Mouse (Mus musculus) heart, embryonic 16.5 days (tissue): Measurements from ENCODE around the gene Uqcc3. TPM values are rescaled to one million over a fixed set of nuclear protein-coding genes. Genes with fewer than 3 reads are reported as not detected.

Source experiments
- ATAC-seq: fragments of 200-750 bp; cut with Nextera tagmentation; replicated peaks from 2 replicates; pipeline ENCODE4 v1.8.0; 2017; ENCODE audit warnings: moderate number of reproducible peaks; ENCODE audit not compliant: insufficient read depth, low FRiP score; ENCODE audit errors: extremely low read depth
- H3K27ac ChIP-seq: fragments of 300-500 bp; sonication (generic); 2 replicates; pipeline ENCODE4 v1.5.1; 2014; ENCODE audit warnings: mild to moderate bottlenecking, low read length, control low read depth, moderate library complexity
- H3K27me3 ChIP-seq: fragments of 300-500 bp; sonication (generic); 2 replicates; pipeline ENCODE4 v1.6.1; 2014; ENCODE audit warnings: low read length, mixed read lengths; ENCODE audit not compliant: control insufficient read depth, insufficient read depth
- H3K36me3 ChIP-seq: fragments of 300-500 bp; sonication (generic); 2 replicates; pipeline ENCODE4 v1.6.1; 2014; ENCODE audit not compliant: control insufficient read depth, insufficient read depth
- H3K4me1 ChIP-seq: fragments of 300-500 bp; sonication (generic); 2 replicates; pipeline ENCODE4 v1.6.1; 2014; ENCODE audit warnings: low read length, mixed read lengths; ENCODE audit not compliant: control insufficient read depth, insufficient read depth
- H3K4me2 ChIP-seq: fragments of 300-500 bp; sonication (generic); 2 replicates; pipeline ENCODE4 v1.6.1; 2014; ENCODE audit warnings: low read depth, mild to moderate bottlenecking, control low read depth, low read length
- H3K4me3 ChIP-seq: fragments of 300-500 bp; sonication (generic); 2 replicates; pipeline ENCODE4 v1.5.1; 2014; ENCODE audit warnings: mild to moderate bottlenecking, control low read depth, low read length
- H3K9ac ChIP-seq: fragments of 300-500 bp; sonication (generic); 2 replicates; pipeline ENCODE4 v1.6.1; 2014; ENCODE audit warnings: low read length, control low read depth
- H3K9me3 ChIP-seq: fragments of 300-500 bp; sonication (generic); replicated peaks from 2 replicates; pipeline ENCODE4 v1.6.1; 2016; ENCODE audit warnings: low read length; ENCODE audit not compliant: control insufficient read depth
- WGBS: fragments of 180-500 bp; shearing (Covaris S2); extraction: QIAGEN DNeasy Blood & Tissue Kit; methylation state at CpG from one replicate; pipeline ENCODE4 v1.1.7; 2014; 5-methylcytosine and 5-hydroxymethylcytosine counted together
- microRNA-seq: library from miRNA; unstranded; fragments of <30 nt; microRNA quantifications from one replicate; pipeline ENCODE4, GENCODE M21; 2017
- polyA plus RNA-seq: library from polyadenylated mRNA; unstranded; fragments of >200 nt; fragmentation: Nextera tagmentation; extraction: Ambion mirVana; gene quantifications from 2 replicates; pipeline ENCODE4 v1.2.1, GENCODE M21; 2015

The Uqcc3 gene
- polyA plus RNA-seq, 1 experiment from 2014 or later, result 64.0 TPM

DNA sequence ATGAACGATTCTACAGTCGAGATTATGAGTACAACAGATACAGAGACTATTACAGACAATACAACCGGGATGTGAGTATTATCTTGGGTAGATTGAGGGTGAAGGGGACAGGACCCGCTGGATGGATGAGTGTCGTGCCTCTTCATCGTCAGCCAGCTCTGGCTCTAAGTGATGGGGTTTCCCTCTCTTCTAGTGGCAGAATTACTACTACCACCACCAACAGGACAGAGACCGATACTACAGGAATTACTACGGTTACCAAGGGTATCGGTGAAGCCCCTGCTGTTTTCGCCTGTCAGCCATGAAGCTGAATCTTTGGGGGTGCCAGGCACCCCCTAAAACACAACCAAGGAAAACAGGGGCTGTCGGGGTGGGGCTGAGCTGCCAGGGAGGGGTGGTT lies 49.5 kb downstream of the Uqcc3 start:
- Histone ChIP-seq H3K4me2 (no peak overlapping the region), H3K4me3 (no peak overlapping the region)

DNA sequence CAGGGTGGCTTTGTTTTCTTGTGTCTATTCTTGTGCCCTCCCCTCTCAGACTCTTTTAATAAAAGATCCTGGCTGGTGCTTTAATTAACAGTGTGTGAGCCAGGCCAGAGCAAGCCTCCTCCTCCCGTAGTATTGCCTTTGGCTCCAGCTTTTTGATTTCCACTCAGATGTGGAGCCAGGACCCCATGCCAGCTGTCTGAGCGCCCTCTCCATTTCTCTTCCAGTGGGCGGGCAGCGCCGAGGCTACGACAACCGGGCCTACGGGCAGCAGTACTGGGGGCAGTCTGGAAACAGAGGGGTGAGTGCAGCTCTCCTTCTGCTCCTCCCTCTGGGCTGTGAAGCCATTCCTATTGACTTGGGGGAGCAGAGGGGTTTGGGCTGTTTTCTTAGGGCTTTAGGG lies 50.1 kb downstream of the Uqcc3 start:
- 87% methylated on average over 8 of the region's 8 CpGs for WGBS
- H3K9ac ChIP-seq, result no peak overlapping the region
- ATAC-seq, result no peak
- peaks cover 85% of the 10 kb centered on the region for H3K36me3 ChIP-seq
- no peak overlapping the region for H3K27ac ChIP-seq
- H3K4me1 ChIP-seq, result no peaks in the 10 kb centered on the region
- no peak overlapping the region for H3K4me2 ChIP-seq
- no peaks in the 10 kb centered on the region for H3K27me3 ChIP-seq
- no peaks in the 10 kb centered on the region for H3K9me3 ChIP-seq
- H3K4me3 ChIP-seq, result no peak overlapping the region

More for the DNA sequence above, 49.5 kb downstream of the Uqcc3 start:
- Histone ChIP-seq H3K9ac (no peak overlapping the region), H3K36me3 (peaks cover 82% of the 10 kb centered on the region), H3K4me1 (no peaks in the 10 kb centered on the region), H3K9me3 (no peaks in the 10 kb centered on the region), H3K27ac (no peak overlapping the region), H3K27me3 (no peaks in the 10 kb centered on the region)
- WGBS, result 83% methylated on average over 11 of the region's 11 CpGs
- no peak for ATAC-seq

Small RNA genes within 50 kb of the gene (microRNA-seq; reads per million reads assigned to microRNA genes)
- not detected for gene Mir5136

Other genes starting within 250 kb of the Uqcc3 start
- 0.09 TPM in 2 replicates for gene Chrm1, start 217.1 kb downstream of the Uqcc3 start, polyA plus RNA-seq
- 66.4 and 68.8 TPM in 2 replicates for gene Slc3a2, start 157.6 kb downstream of the Uqcc3 start, polyA plus RNA-seq
- gene Wdr74, start 145.1 kb downstream of the Uqcc3 start, polyA plus RNA-seq, result 53.5 and 54.9 TPM in 2 replicates
- gene 1700092M07Rik, start 140.2 kb downstream of the Uqcc3 start, polyA plus RNA-seq, result 0.63 and 0.74 TPM in 2 replicates
- 91.5 and 91.7 TPM in 2 replicates for gene Stx5a, start 139.5 kb downstream of the Uqcc3 start, polyA plus RNA-seq
- 134 and 145 TPM in 2 replicates for gene Nxf1, start 123.8 kb downstream of the Uqcc3 start, polyA plus RNA-seq
- gene Tmem223, start 109.9 kb downstream of the Uqcc3 start, polyA plus RNA-seq, result 138 and 158 TPM in 2 replicates
- 57.1 and 60.9 TPM in 2 replicates for gene Tmem179b, start 106.5 kb downstream of the Uqcc3 start, polyA plus RNA-seq
- gene Taf6l, start 94.5 kb downstream of the Uqcc3 start, polyA plus RNA-seq, result 17.4 and 19.3 TPM in 2 replicates
- 126 and 128 TPM in 2 replicates for gene Polr2g, start 82.3 kb downstream of the Uqcc3 start, polyA plus RNA-seq
- 3.5 and 4.3 TPM in 2 replicates for gene Zbtb3, start 78.4 kb downstream of the Uqcc3 start, polyA plus RNA-seq
- 35.5 and 37.7 TPM in 2 replicates for gene Ttc9c, start 61.6 kb downstream of the Uqcc3 start, polyA plus RNA-seq
- 3.2 and 3.3 TPM in 2 replicates for gene Hnrnpul2, start 60.9 kb downstream of the Uqcc3 start, polyA plus RNA-seq
- not detected in 2 replicates for gene AC129217.1, start 51.1 kb downstream of the Uqcc3 start, polyA plus RNA-seq
- gene Bscl2, start 43.5 kb downstream of the Uqcc3 start, polyA plus RNA-seq, result 43.9 and 44.3 TPM in 2 replicates
- gene Gng3, start 41.7 kb downstream of the Uqcc3 start, polyA plus RNA-seq, result 1.2 and 1.4 TPM in 2 replicates
- gene Lrrn4cl, start 30.2 kb downstream of the Uqcc3 start, polyA plus RNA-seq, result 1.9 and 2.8 TPM in 2 replicates
- gene Ubxn1, start 9.4 kb downstream of the Uqcc3 start, polyA plus RNA-seq, result 130 and 133 TPM in 2 replicates
- 25.2 and 42.5 TPM in 2 replicates for gene Lbhd1, start 2.8 kb upstream of the Uqcc3 start, polyA plus RNA-seq
- gene Gm49403, start 3.0 kb upstream of the Uqcc3 start, polyA plus RNA-seq, result not detected in 2 replicates
- 39.7 and 54.5 TPM in 2 replicates for gene 1810009A15Rik, start 7.9 kb upstream of the Uqcc3 start, polyA plus RNA-seq
- gene Gm49416, start 8.0 kb upstream of the Uqcc3 start, polyA plus RNA-seq, result not detected in 2 replicates
- 24.8 and 27.6 TPM in 2 replicates for gene Ints5, start 12.1 kb upstream of the Uqcc3 start, polyA plus RNA-seq
- gene Ganab, start 17.1 kb upstream of the Uqcc3 start, polyA plus RNA-seq, result 56.7 and 62.6 TPM in 2 replicates
- gene B3gat3, start 39.5 kb upstream of the Uqcc3 start, polyA plus RNA-seq, result 32.7 and 38.0 TPM in 2 replicates
- gene Rom1, start 48.4 kb upstream of the Uqcc3 start, polyA plus RNA-seq, result 2.2 and 2.4 TPM in 2 replicates
- gene Eml3, start 48.6 kb upstream of the Uqcc3 start, polyA plus RNA-seq, result 16.0 and 17.2 TPM in 2 replicates
- 92.1 and 96.0 TPM in 2 replicates for gene Mta2, start 61.0 kb upstream of the Uqcc3 start, polyA plus RNA-seq
- gene Tut1, start 72.9 kb upstream of the Uqcc3 start, polyA plus RNA-seq, result 17.5 and 18.4 TPM in 2 replicates
- 239 and 240 TPM in 2 replicates for gene Eef1g, start 86.1 kb upstream of the Uqcc3 start, polyA plus RNA-seq
- gene Ahnak, start 108.4 kb upstream of the Uqcc3 start, polyA plus RNA-seq, result 28.7 and 36.5 TPM in 2 replicates
- gene Scgb1a1, start 207.0 kb upstream of the Uqcc3 start, polyA plus RNA-seq, result 0.91 and 1.8 TPM in 2 replicates